Mouse (Mus musculus): ENCODE results near the gene Ddx41.

Ddx41 gene

GRCm38 (mm10) chr13:55549061-55549460 lies 12.6 kb upstream of the Ddx41 start:
- no peak for TF ChIP-seq GATA4 (IDR thresholded peaks at IDR 0.05; ENCODE audit: insufficient replicate concordance, low read length)

GRCm38 (mm10) chr13:55548426-55548825 lies 12.0 kb upstream of the Ddx41 start:
- no peak for TF ChIP-seq GATA4 (IDR thresholded peaks at IDR 0.05; ENCODE audit: insufficient replicate concordance, low read length)

DNA sequence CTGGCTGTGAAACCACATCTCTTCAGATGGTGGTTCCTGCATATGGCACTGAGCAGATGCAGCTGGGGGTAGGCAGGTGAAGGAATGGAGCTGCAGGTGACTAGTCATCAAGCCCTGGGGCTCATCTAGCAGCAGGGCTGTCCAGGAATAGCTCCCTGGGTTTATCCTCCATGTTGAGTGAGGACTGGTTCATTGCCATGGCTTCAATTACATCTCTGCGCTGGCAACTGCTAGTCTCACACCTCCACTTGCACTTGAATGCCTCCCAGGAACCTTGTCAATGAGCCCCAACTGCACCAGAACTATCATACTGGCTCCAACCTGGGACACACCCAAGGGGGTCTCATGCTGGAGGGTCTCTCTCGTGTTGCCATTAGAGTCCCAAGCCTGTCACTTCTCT lies 11.5 kb upstream of the Ddx41 start:
- TF ChIP-seq GATA4 (IDR thresholded peaks at IDR 0.05; ENCODE audit: insufficient replicate concordance, low read length) = no peak

GRCm38 (mm10) chr13:55544792-55545191 lies 8.3 kb upstream of the Ddx41 start:
- TF ChIP-seq GATA4 (IDR thresholded peaks at IDR 0.05; ENCODE audit: insufficient replicate concordance, low read length) = no peak

GRCm38 (mm10) chr13:55543447-55543846 lies 7.0 kb upstream of the Ddx41 start:
- TF ChIP-seq GATA4 (IDR thresholded peaks at IDR 0.05; ENCODE audit: insufficient replicate concordance, low read length) = no peak

DNA sequence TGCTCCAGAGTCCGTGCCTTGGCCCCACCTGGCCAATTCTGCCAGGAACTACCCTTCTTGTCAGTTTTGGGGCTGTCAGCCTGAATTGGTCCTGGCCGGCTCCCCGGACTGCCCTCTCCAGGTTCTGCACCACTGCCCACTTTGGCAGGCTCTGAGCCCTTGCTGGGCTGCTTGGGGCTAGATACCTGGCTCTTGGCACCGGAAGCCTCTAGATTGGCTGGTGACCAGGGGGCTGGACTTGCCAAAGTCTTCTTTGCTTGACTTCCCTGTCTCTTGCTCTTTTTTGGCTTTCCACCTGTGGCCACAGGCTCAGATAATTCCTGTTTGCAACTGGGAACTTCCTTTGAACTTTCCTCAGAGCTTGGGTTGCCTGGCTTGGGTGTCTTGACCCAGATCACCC lies 6.4 kb upstream of the Ddx41 start:
- TF ChIP-seq GATA4 (IDR thresholded peaks at IDR 0.05; ENCODE audit: insufficient replicate concordance, low read length) = no peak

DNA sequence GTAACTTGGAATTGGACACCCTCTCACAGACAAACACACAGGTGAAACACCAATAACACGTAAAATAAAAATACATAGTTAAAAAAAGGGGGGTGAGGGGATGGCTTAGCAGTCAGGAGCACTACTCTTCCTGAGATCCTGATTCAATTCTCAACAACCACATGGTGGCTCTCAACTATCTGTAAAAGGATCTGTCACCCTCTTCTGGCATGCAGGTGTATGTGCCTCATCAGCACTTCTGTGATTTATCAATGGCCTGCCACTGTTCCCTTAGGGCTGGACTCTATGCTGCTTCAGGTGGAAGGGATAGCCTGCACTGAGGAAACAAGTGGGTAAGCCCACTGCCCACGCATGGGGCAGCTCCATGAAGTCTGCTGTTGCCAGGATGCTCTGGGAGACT lies 4.5 kb upstream of the Ddx41 start:
- TF ChIP-seq GATA4 (IDR thresholded peaks at IDR 0.05; ENCODE audit: insufficient replicate concordance, low read length) = no peak

DNA sequence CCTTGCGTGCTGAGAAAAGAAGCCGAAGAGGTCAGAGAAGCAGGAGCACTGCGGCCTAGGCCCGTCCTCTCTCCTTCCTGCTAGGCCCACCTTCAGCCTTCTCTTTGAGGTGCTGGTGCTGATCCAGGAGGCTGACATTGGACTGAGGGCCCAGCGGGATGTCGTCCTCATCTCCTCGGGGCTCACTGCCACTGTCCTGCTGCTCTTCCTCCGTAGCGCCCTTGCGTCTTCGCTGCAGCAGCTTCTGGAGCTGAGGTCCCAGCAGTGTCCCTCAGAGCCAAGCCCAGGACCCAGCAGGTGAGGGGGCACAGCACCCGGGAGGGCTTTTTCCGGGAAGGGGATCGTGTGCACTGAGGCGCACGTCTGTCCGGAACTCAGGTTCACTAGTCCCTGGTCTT lies 663 bp downstream of the Ddx41 start:
- no peak for TF ChIP-seq GATA4 (IDR thresholded peaks at IDR 0.05; ENCODE audit: insufficient replicate concordance, low read length)

GRCm38 (mm10) chr13:55535191-55535590 lies 1.3 kb downstream of the Ddx41 start:
- TF ChIP-seq GATA4 (IDR thresholded peaks at IDR 0.05; ENCODE audit: insufficient replicate concordance, low read length) = no peak

GRCm38 (mm10) chr13:55529198-55529915 lies 7.1 kb downstream of the Ddx41 start, which contains the start of gene Dok3:
Dok3 (minus strand) TSS chr13:55529296.
- no peak for TF ChIP-seq GATA4 (IDR thresholded peaks at IDR 0.05; ENCODE audit: insufficient replicate concordance, low read length)

GRCm38 (mm10) chr13:55527834-55528772 lies 8.4 kb downstream of the Ddx41 start:
- TF ChIP-seq GATA4 (IDR thresholded peaks at IDR 0.05; ENCODE audit: insufficient replicate concordance, low read length) = no peak

- TF ChIP-seq GATA4 (IDR thresholded peaks at IDR 0.05; ENCODE audit: insufficient replicate concordance, low read length) = no peak
Observed at GRCm38 (mm10) chr13:55527212-55527611, 9.2 kb downstream of the Ddx41 start.

DNA sequence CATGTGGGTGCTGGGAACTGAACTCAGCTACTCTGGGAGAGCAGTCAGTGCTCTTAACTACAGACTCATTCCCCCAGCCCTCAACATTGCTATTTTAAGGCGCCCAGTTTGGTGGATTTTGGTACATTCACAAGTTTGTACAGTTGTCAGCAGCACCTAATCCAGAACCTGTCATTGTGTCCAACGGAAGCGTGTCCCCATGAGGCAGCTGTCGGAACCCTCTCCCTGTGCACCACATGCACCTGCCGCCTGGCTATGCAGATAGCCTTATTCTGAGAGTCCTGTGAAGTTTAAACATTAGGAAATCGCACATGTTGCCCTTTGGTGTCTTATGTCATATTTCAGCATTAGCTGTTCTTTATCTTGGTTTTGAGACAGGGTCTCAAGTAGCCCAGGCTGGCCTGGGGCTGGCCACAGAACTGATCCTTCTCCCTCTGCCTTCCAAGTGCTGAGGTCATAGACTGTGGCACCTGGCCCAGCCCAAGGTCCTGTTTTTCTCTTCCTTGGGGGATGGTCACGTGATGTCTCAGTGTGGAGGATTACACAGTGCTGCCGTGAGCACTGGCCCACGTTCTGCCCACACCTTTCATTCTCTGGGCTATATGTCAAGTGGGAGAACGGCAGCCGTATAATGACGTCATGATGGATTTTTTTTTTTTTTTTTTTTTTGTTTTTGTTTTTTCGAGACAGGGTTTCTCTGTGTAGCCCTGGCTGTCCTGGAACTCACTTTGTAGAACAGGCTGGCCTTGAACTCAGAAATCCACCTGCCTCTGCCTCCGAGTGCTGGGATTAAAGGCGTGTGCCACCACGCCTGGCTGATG lies 10.5 kb downstream of the Ddx41 start:
- no peak for TF ChIP-seq GATA4 (IDR thresholded peaks at IDR 0.05; ENCODE audit: insufficient replicate concordance, low read length)

GRCm38 (mm10) chr13:55523951-55524600 lies 12.4 kb downstream of the Ddx41 start:
- TF ChIP-seq GATA4 (IDR thresholded peaks at IDR 0.05; ENCODE audit: insufficient replicate concordance, low read length) = no peak; the same call in 1 of the 2 replicates

DNA sequence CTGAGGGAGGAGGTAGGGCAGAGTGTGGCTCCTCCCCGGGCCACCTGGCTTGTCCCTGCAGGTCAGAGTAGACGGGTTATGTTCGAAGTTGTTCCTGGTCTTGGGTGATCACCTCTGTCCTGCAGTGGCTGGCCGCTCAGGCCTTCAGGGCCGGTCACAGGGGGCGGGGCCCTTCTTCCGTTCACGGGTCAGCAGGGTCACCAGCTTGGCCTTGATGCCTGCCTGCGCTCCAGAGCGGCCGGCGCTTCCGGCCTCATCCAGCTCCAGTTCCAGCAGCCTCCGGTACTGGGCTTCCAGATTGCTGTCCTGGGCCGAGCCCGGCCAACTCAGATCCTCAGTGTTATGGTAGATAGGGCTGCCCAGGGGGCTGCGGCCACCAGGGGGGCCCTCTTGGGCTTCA lies 13.2 kb downstream of the Ddx41 start:
- TF ChIP-seq GATA4 (IDR thresholded peaks at IDR 0.05; ENCODE audit: insufficient replicate concordance, low read length) = peak; percentile 40; the same call in 1 of the 2 replicates

Data from liver, adult (tissue).